Mouse (Mus musculus) stomach, embryonic 15.5 days (tissue): Measurements from ENCODE around the gene Gal3st1. TPM values are rescaled to one million over a fixed set of nuclear protein-coding genes. Genes with fewer than 3 reads are reported as not detected.

Experiments
- ATAC-seq: fragments of 200-750 bp; cut with Nextera tagmentation; 2 replicates; pipeline ENCODE4 v1.8.0; 2017; ENCODE audit warnings: low read depth, moderate number of reproducible peaks, moderate TSS enrichment; ENCODE audit not compliant: insufficient read depth, low FRiP score
- H3K27ac ChIP-seq: fragments of 300-500 bp; sonication (generic); 2 replicates; pipeline ENCODE4 v1.5.1; 2015; ENCODE audit warnings: mild to moderate bottlenecking, inconsistent platforms
- H3K27me3 ChIP-seq: fragments of 300-500 bp; sonication (generic); replicated peaks from 2 replicates; pipeline ENCODE4 v1.6.1; 2015; ENCODE audit warnings: inconsistent platforms
- H3K36me3 ChIP-seq: fragments of 300-500 bp; sonication (generic); 2 replicates; pipeline ENCODE4 v1.6.1; 2015; ENCODE audit warnings: inconsistent platforms
- H3K4me1 ChIP-seq: fragments of 300-500 bp; sonication (generic); 2 replicates; pipeline ENCODE4 v1.6.1; 2015; ENCODE audit warnings: inconsistent platforms
- H3K4me2 ChIP-seq: fragments of 300-500 bp; sonication (generic); 2 replicates; pipeline ENCODE4 v1.6.1; 2015; ENCODE audit warnings: mild to moderate bottlenecking, inconsistent platforms
- H3K4me3 ChIP-seq: fragments of 300-500 bp; sonication (generic); replicated peaks from 2 replicates; pipeline ENCODE4 v1.5.1; 2015; ENCODE audit warnings: inconsistent platforms
- H3K9ac ChIP-seq: fragments of 300-500 bp; sonication (generic); 2 replicates; pipeline ENCODE4 v1.6.1; 2015; ENCODE audit warnings: inconsistent platforms
- H3K9me3 ChIP-seq: fragments of 300-500 bp; sonication (generic); 2 replicates; pipeline ENCODE4 v1.6.1; 2016; ENCODE audit warnings: inconsistent platforms
- WGBS: fragments of 180-500 bp; shearing (Covaris S2); methylation state at CpG from one replicate; pipeline ENCODE4 v1.1.7; 2015; 5-methylcytosine and 5-hydroxymethylcytosine counted together
- polyA plus RNA-seq: library from polyadenylated mRNA; unstranded; fragments of >200 nt; fragmentation: Nextera tagmentation; extraction: Ambion mirVana; gene quantifications from 2 replicates; pipeline ENCODE4 v1.2.1, GENCODE M21; 2015

Gal3st1 gene
- polyA plus RNA-seq, 1 experiment from 2014 or later: 18.3 TPM

DNA sequence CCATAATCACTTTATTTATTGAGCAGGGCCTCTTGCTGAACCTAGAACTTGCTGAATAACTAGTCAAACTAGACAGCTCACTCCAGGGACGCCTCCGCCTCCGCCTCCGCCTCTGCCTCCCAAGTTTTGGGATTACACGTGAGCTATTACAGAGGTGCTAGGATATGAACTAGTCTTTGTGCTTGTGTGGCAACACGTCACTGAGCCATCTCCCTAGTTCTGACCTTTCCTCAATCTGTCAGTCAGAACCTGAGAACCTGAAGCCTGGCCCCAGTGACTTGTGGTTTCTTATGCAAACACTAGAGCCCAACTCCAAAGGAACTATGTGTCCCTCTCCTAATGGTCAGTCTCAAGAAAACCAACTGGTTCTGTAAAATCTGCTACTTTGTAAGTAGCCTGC, 52.5 kb downstream of the Gal3st1 start:
- H3K27ac ChIP-seq: no peak overlapping the region
- H3K9ac ChIP-seq: no peak overlapping the region
- no peaks in the 10 kb centered on the region for H3K27me3 ChIP-seq
- H3K4me3 ChIP-seq: no peak overlapping the region
- no peaks in the 10 kb centered on the region for H3K9me3 ChIP-seq
- no peak for ATAC-seq
- 79% methylated on average over 6 of the region's 6 CpGs for WGBS
- no peaks in the 10 kb centered on the region for H3K36me3 ChIP-seq
- H3K4me1 ChIP-seq: 0 out of 2 replicates have a peak, but pooled peaks cover 5% of the 10 kb centered on the region
- H3K4me2 ChIP-seq: no peak overlapping the region

GRCm38 (mm10) chr11:4036365-4037084, 53.1 kb downstream of the Gal3st1 start:
- Histone ChIP-seq H3K4me1 (0 out of 2 replicates have a peak, but pooled peaks cover 5% of the 10 kb centered on the region), H3K27me3 (no peaks in the 10 kb centered on the region), H3K4me2 (no peak overlapping the region), H3K27ac (no peak overlapping the region), H3K4me3 (no peak overlapping the region), H3K9ac (no peak overlapping the region), H3K36me3 (no peaks in the 10 kb centered on the region), H3K9me3 (no peaks in the 10 kb centered on the region)
- ATAC-seq: no peak
- 70% methylated on average over 9 of the region's 9 CpGs for WGBS

DNA sequence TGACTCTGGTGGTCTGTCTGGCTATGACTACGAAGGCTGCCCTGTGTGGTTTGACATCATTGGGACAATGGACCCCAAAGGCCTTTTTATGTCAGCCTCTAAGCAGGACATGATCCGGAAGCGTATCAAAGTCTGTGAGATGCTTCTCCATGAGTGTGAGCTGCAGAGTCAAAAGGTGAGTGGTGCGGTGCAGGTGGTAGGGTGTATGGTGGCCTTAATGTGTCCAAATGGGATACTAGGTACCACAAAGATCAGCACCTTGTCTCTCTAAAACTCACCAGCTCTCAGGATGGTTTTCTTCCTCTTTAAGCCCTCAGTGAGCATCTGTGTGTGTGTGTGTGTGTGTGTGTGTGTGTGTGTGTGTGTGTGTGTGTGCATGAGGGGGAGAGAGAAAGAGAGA, 56.5 kb downstream of the Gal3st1 start:
- Histone ChIP-seq H3K36me3 (no peaks in the 10 kb centered on the region), H3K9me3 (no peaks in the 10 kb centered on the region), H3K4me1 (no peaks in the 10 kb centered on the region), H3K4me2 (no peak overlapping the region), H3K27ac (no peak overlapping the region), H3K4me3 (no peak overlapping the region), H3K9ac (no peak overlapping the region), H3K27me3 (no peaks in the 10 kb centered on the region)
- WGBS: 92% methylated on average over 4 of the region's 4 CpGs
- no peak for ATAC-seq

DNA sequence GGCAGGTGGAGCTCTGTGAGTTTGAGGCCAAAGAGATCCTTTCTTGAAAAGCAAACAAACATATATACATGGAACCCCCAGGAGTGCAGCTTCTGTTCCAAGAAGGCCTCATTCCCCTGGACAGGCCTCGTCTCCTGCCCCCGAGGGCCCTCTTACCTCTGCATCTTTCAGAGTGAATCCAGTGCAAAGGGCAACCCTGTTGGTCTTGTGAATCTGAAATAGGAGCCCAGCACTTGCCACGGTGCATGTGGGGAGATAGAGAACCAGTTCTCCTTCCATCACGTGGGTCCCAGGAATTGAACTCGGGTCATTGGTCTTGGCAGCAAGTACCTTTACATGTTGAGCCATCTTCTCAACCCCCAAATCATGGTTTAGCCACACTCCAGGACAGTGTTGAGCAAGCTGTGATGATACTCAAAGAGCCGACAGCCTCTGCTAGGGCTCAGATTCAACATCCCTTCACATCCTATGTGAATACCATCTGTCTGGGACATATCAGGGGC, 57.7 kb downstream of the Gal3st1 start:
- Histone ChIP-seq H3K27me3 (no peaks in the 10 kb centered on the region), H3K4me3 (no peak overlapping the region), H3K4me1 (no peaks in the 10 kb centered on the region), H3K27ac (no peak overlapping the region), H3K9ac (no peak overlapping the region), H3K36me3 (no peaks in the 10 kb centered on the region), H3K9me3 (no peaks in the 10 kb centered on the region), H3K4me2 (no peak overlapping the region)
- WGBS: 74% methylated on average over 6 of the region's 6 CpGs
- no peak for ATAC-seq

DNA sequence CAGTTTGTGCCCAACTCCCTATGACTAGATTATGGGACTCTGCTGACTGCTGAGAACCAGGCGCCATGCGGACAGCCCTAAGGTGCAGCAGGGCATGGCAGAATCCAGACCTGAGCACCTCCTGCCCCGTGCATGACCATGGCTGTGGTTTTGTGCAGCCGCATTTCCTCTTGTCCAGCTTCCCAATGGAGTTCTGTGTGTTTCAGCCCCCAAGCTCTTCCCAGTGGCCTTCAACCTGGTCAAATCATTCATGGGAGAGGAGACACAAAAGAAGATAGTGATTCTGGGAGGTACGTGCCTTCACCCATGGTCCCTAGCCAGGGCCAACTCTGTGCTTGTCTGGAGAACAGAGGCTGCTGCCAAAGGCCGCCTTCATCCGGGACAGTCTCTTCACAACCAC, 59.6 kb downstream of the Gal3st1 start:
- no peak overlapping the region for H3K4me2 ChIP-seq
- H3K27me3 ChIP-seq: no peaks in the 10 kb centered on the region
- WGBS: 87% methylated on average over 7 of the region's 7 CpGs
- H3K4me3 ChIP-seq: no peak overlapping the region
- no peaks in the 10 kb centered on the region for H3K36me3 ChIP-seq
- no peak overlapping the region for H3K27ac ChIP-seq
- no peak overlapping the region for H3K9ac ChIP-seq
- H3K4me1 ChIP-seq: no peaks in the 10 kb centered on the region
- ATAC-seq: no peak
- H3K9me3 ChIP-seq: no peaks in the 10 kb centered on the region

GRCm38 (mm10) chr11:4046526-4046925, 63.1 kb downstream of the Gal3st1 start:
- WGBS: 42% methylated on average over 5 of the region's 5 CpGs
- no peak overlapping the region for H3K4me3 ChIP-seq
- no peaks in the 10 kb centered on the region for H3K4me1 ChIP-seq
- no peaks in the 10 kb centered on the region for H3K36me3 ChIP-seq
- no peak overlapping the region for H3K9ac ChIP-seq
- no peaks in the 10 kb centered on the region for H3K27me3 ChIP-seq
- ATAC-seq: no peak
- H3K4me2 ChIP-seq: no peak overlapping the region
- no peak overlapping the region for H3K27ac ChIP-seq
- H3K9me3 ChIP-seq: no peaks in the 10 kb centered on the region

DNA sequence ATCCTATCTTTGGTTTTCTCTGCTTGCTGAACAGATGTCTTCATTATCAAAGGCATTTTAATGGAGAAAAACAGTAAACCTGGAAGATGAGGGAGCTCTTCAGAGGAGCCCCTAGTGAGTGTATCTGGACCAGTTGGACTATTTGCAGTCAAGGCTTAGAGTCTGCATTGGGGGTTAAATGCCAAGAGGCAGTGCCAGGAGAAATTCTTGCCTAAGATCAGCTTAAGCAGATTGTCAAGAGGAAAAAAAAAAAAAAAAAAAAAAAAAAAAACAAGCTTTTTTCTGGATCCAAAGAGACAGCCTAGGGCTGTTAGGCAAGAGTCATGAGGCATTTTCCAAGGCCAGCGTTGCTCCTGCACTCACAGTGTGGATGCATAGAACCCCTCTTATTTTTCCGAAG, 64.3 kb downstream of the Gal3st1 start:
- Histone ChIP-seq H3K9ac (no peak overlapping the region), H3K27ac (no peak overlapping the region), H3K4me1 (no peaks in the 10 kb centered on the region), H3K27me3 (no peaks in the 10 kb centered on the region), H3K9me3 (no peaks in the 10 kb centered on the region), H3K4me3 (no peak overlapping the region), H3K4me2 (no peak overlapping the region), H3K36me3 (no peaks in the 10 kb centered on the region)
- 82% methylated on average over 2 of the region's 2 CpGs for WGBS
- ATAC-seq: no peak

DNA sequence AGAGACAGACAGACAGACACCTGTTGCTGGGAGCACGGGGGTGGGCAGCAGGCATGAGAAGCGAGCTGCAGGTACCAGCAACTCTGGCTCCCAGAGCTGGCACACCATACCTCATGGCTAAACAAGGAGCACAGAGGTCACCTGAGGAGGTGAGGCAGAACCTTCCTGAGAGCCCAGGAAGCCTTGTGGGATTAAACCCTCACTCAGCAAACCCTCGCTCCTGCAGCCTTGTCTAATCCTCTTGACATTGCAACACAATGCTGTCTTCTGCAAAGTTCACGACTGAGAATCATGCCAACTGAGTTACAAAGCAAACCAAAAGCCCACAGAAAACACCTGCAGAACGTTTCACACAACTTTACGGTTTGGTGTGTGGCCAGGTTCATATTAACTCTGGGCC, 65.0 kb downstream of the Gal3st1 start:
- Histone ChIP-seq H3K36me3 (no peaks in the 10 kb centered on the region), H3K9me3 (no peaks in the 10 kb centered on the region), H3K4me3 (no peak overlapping the region), H3K9ac (no peak overlapping the region), H3K4me2 (no peak overlapping the region), H3K4me1 (no peaks in the 10 kb centered on the region), H3K27ac (no peak overlapping the region), H3K27me3 (no peaks in the 10 kb centered on the region)
- WGBS: 87% methylated on average over 6 of the region's 6 CpGs
- no peak for ATAC-seq

Other genes starting within 250 kb of the Gal3st1 start
- gene Osbp2, start 119.7 kb upstream of the Gal3st1 start, polyA plus RNA-seq: 0.39 and 0.40 TPM in 2 replicates
- gene 4921536K21Rik, start 88.5 kb upstream of the Gal3st1 start, polyA plus RNA-seq: 0.19 and 0.32 TPM in 2 replicates
- gene Dusp18, start 88.4 kb upstream of the Gal3st1 start, polyA plus RNA-seq: 8.0 and 8.1 TPM in 2 replicates
- 4.0 and 4.7 TPM in 2 replicates for gene Slc35e4, start 69.0 kb upstream of the Gal3st1 start, polyA plus RNA-seq
- gene Tcn2, start 51.5 kb upstream of the Gal3st1 start, polyA plus RNA-seq: 40.0 and 43.6 TPM in 2 replicates
- 75.6 and 80.2 TPM in 2 replicates for gene Pes1, start 19.7 kb upstream of the Gal3st1 start, polyA plus RNA-seq
- 0.12 and 0.21 TPM in 2 replicates for gene 4930556J24Rik, start 6.9 kb upstream of the Gal3st1 start, polyA plus RNA-seq
- 1.4 and 1.5 TPM in 2 replicates for gene Sec14l4, start 47.8 kb downstream of the Gal3st1 start, polyA plus RNA-seq
- gene Sec14l3, start 81.2 kb downstream of the Gal3st1 start, polyA plus RNA-seq: 0.08 and 0.18 TPM in 2 replicates
- 21.7 and 21.8 TPM in 2 replicates for gene Mtfp1, start 111.8 kb downstream of the Gal3st1 start, polyA plus RNA-seq
- gene Sec14l2, start 139.8 kb downstream of the Gal3st1 start, polyA plus RNA-seq: 1.7 and 1.9 TPM in 2 replicates
- 25.1 and 26.8 TPM in 2 replicates for gene Rnf215, start 151.6 kb downstream of the Gal3st1 start, polyA plus RNA-seq
- 6.1 and 6.4 TPM in 2 replicates for gene Ccdc157, start 176.7 kb downstream of the Gal3st1 start, polyA plus RNA-seq
- 39.2 and 44.2 TPM in 2 replicates for gene Sf3a1, start 176.7 kb downstream of the Gal3st1 start, polyA plus RNA-seq
- gene Tbc1d10a, start 203.2 kb downstream of the Gal3st1 start, polyA plus RNA-seq: 31.1 and 33.4 TPM in 2 replicates
- 3.8 and 4.8 TPM in 2 replicates for gene Castor1, start 234.6 kb downstream of the Gal3st1 start, polyA plus RNA-seq